Mouse (Mus musculus) lung, postnatal 0 days (tissue): ENCODE results near the gene Eif5a.

Experiments used
- CTCF ChIP-seq: IDR thresholded peaks from 2 replicates; pipeline ENCODE4 v1.5.1; 2016; ENCODE audit warnings: antibody characterized with exemption, mild to moderate bottlenecking
- EP300 ChIP-seq: IDR thresholded peaks from 2 replicates; pipeline ENCODE4 v1.6.1; 2016; ENCODE audit warnings: antibody characterized with exemption, mild to moderate bottlenecking, control low read depth

GRCm38 (mm10) chr11:69933066-69933465 lies 11.3 kb upstream of the Eif5a start:
- TF ChIP-seq EP300 (no peak), CTCF (no peak)
